Mouse (Mus musculus): ENCODE results near the gene Gtsf1l. TPM values are rescaled to one million over a fixed set of nuclear protein-coding genes. Genes with fewer than 3 reads are reported as not detected.
A peak's percentile ranks its signal among the peaks of the same experiment; 100 is the strongest.

Gene Gtsf1l
- total RNA-seq, 2 experiments from 2014 or later: 1.4 TPM; not detected in 1

- ATAC-seq (replicated peaks; ENCODE audit: poor library complexity): peak; percentile 93
These were observed 33.3 kb downstream of the Gtsf1l start, which contains the start of gene Mybl2 for GRCm38 (mm10) chr2:163054335-163054840. Mybl2 (plus strand) TSS chr2:163054687.

GRCm38 (mm10) chr2:163052826-163053225, 34.8 kb downstream of the Gtsf1l start:
- no peak for ATAC-seq (replicated peaks; ENCODE audit: poor library complexity)

- ATAC-seq (replicated peaks; ENCODE audit: poor library complexity): no peak
These were observed 35.6 kb downstream of the Gtsf1l start for GRCm38 (mm10) chr2:163052101-163052500.

- no peak for ATAC-seq (replicated peaks; ENCODE audit: poor library complexity)
These were observed 36.0 kb downstream of the Gtsf1l start for GRCm38 (mm10) chr2:163051691-163052090.

- no peak for ATAC-seq (replicated peaks; ENCODE audit: poor library complexity)
These were observed 38.5 kb downstream of the Gtsf1l start for GRCm38 (mm10) chr2:163049116-163049515.

GRCm38 (mm10) chr2:163048125-163048524, 39.5 kb downstream of the Gtsf1l start:
- peak; percentile 97 for ATAC-seq (replicated peaks; ENCODE audit: poor library complexity)

- ATAC-seq (replicated peaks; ENCODE audit: poor library complexity): peak; percentile 37; the same call in 1 of the 2 replicates
These were observed 47.7 kb downstream of the Gtsf1l start for GRCm38 (mm10) chr2:163039940-163040339.

Other genes with a start within 250 kb of the Gtsf1l start
- 239 and 254 TPM in 2 replicates for gene Srsf6, start 156.3 kb downstream of the Gtsf1l start, total RNA-seq (2015)
- gene Srsf6, start 156.3 kb downstream of the Gtsf1l start, total RNA-seq (2017): 221 and 260 TPM in 2 replicates
- not detected in 2 replicates for gene L3mbtl1, start 144.4 kb downstream of the Gtsf1l start, total RNA-seq (2015)
- gene L3mbtl1, start 144.4 kb downstream of the Gtsf1l start, total RNA-seq (2017): not detected in 2 replicates
- not detected in 2 replicates for gene Sgk2, start 100.5 kb downstream of the Gtsf1l start, total RNA-seq (2015)
- not detected in 2 replicates for gene Sgk2, start 100.5 kb downstream of the Gtsf1l start, total RNA-seq (2017)
- gene Ift52, start 70.5 kb downstream of the Gtsf1l start, total RNA-seq (2015): 31.8 and 41.2 TPM in 2 replicates
- gene Ift52, start 70.5 kb downstream of the Gtsf1l start, total RNA-seq (2017): 13.5 and 28.3 TPM in 2 replicates
- gene Mybl2, start 33.2 kb downstream of the Gtsf1l start, total RNA-seq (2015): 28.1 and 30.8 TPM in 2 replicates
- 39.0 and 40.6 TPM in 2 replicates for gene Mybl2, start 33.2 kb downstream of the Gtsf1l start, total RNA-seq (2017)
- gene Tox2, start 115.3 kb upstream of the Gtsf1l start, total RNA-seq (2015): 0.15 and 0.27 TPM in 2 replicates
- gene Tox2, start 115.3 kb upstream of the Gtsf1l start, total RNA-seq (2017): 0.74 TPM in 1 of 2 replicates, not detected in the other